Mouse (Mus musculus): ENCODE results near the gene Flt1.

Flt1 gene

GRCm38 (mm10) chr5:147724945-147725830 is 623 bp downstream of the Flt1 start:
- DNase-seq (ENCODE audit: low read depth, low spot score), result no peak

- no peak for DNase-seq (ENCODE audit: low read depth, low spot score)
These were observed 1.4 kb downstream of the Flt1 start for GRCm38 (mm10) chr5:147724391-147724790.

GRCm38 (mm10) chr5:147723811-147724210 is 2.0 kb downstream of the Flt1 start:
- DNase-seq (ENCODE audit: low read depth, low spot score), result no peak

- DNase-seq (ENCODE audit: low read depth, low spot score), result no peak
These were observed 4.4 kb downstream of the Flt1 start for GRCm38 (mm10) chr5:147721438-147721837.

- DNase-seq (ENCODE audit: low read depth, low spot score), result no peak
These were observed 7.5 kb downstream of the Flt1 start for GRCm38 (mm10) chr5:147718335-147718734.

GRCm38 (mm10) chr5:147716697-147717217 is 9.1 kb downstream of the Flt1 start:
- DNase-seq (ENCODE audit: low read depth, low spot score), result no peak

- DNase-seq (ENCODE audit: low read depth, low spot score), result no peak
These were observed 9.5 kb downstream of the Flt1 start for GRCm38 (mm10) chr5:147716276-147716675.

GRCm38 (mm10) chr5:147715391-147715790 is 10.4 kb downstream of the Flt1 start:
- no peak for DNase-seq (ENCODE audit: low read depth, low spot score)

GRCm38 (mm10) chr5:147708500-147708899 is 17.3 kb downstream of the Flt1 start:
- no peak for DNase-seq (ENCODE audit: low read depth, low spot score)

- DNase-seq (ENCODE audit: low read depth, low spot score), result no peak
These were observed 18.3 kb downstream of the Flt1 start for GRCm38 (mm10) chr5:147707479-147707878.

- no peak for DNase-seq (ENCODE audit: low read depth, low spot score)
These were observed 20.9 kb downstream of the Flt1 start for GRCm38 (mm10) chr5:147704890-147705289.

GRCm38 (mm10) chr5:147702423-147702822 is 23.4 kb downstream of the Flt1 start:
- no peak for DNase-seq (ENCODE audit: low read depth, low spot score)

- no peak for DNase-seq (ENCODE audit: low read depth, low spot score)
These were observed 24.8 kb downstream of the Flt1 start for GRCm38 (mm10) chr5:147701024-147701423.

GRCm38 (mm10) chr5:147698044-147698443 is 27.8 kb downstream of the Flt1 start:
- DNase-seq (ENCODE audit: low read depth, low spot score), result peak; percentile 67

- DNase-seq (ENCODE audit: low read depth, low spot score), result peak; percentile 86
These were observed 28.6 kb downstream of the Flt1 start for GRCm38 (mm10) chr5:147697165-147697564.

GRCm38 (mm10) chr5:147692622-147693021 is 33.2 kb downstream of the Flt1 start:
- no peak for DNase-seq (ENCODE audit: low read depth, low spot score)

- no peak for DNase-seq (ENCODE audit: low read depth, low spot score)
These were observed 42.0 kb downstream of the Flt1 start for GRCm38 (mm10) chr5:147683707-147684323.

- no peak for DNase-seq (ENCODE audit: low read depth, low spot score)
These were observed 44.6 kb downstream of the Flt1 start for GRCm38 (mm10) chr5:147681224-147681623.

GRCm38 (mm10) chr5:147680711-147681110 is 45.1 kb downstream of the Flt1 start:
- DNase-seq (ENCODE audit: low read depth, low spot score), result no peak

GRCm38 (mm10) chr5:147679316-147679715 is 46.5 kb downstream of the Flt1 start:
- DNase-seq (ENCODE audit: low read depth, low spot score), result no peak

- DNase-seq (ENCODE audit: low read depth, low spot score), result no peak
These were observed 50.0 kb downstream of the Flt1 start for GRCm38 (mm10) chr5:147675791-147676190.

GRCm38 (mm10) chr5:147671765-147672424 is 53.9 kb downstream of the Flt1 start:
- DNase-seq (ENCODE audit: low read depth, low spot score), result no peak
